Mouse (Mus musculus) lung, embryonic 14.5 days (tissue): ENCODE results near the gene Hba-x. TPM values are rescaled to one million over a fixed set of nuclear protein-coding genes. Genes with fewer than 3 reads are reported as not detected.

ENCODE experiments used
- ATAC-seq: fragments of 200-750 bp; cut with Nextera tagmentation; 2 replicates; pipeline ENCODE4 v1.8.0; 2017; ENCODE audit warnings: mild to moderate bottlenecking, moderate TSS enrichment, moderate library complexity; ENCODE audit not compliant: insufficient read depth
- DNase-seq: peaks from one replicate; pipeline ENCODE4 v3.0.0-alpha.2; 2015
- H3K27ac ChIP-seq: fragments of 300-500 bp; sonication (generic); 2 replicates; pipeline ENCODE4 v1.5.1; 2014; ENCODE audit warnings: low read depth, mild to moderate bottlenecking, moderate library complexity
- H3K27me3 ChIP-seq: fragments of 300-500 bp; sonication (generic); 2 replicates; pipeline ENCODE4 v1.6.1; 2014; ENCODE audit warnings: low read length, control low read depth; ENCODE audit not compliant: insufficient read depth
- H3K36me3 ChIP-seq: fragments of 300-500 bp; sonication (generic); 2 replicates; pipeline ENCODE4 v1.6.1; 2014; ENCODE audit warnings: control low read depth; ENCODE audit not compliant: insufficient read depth
- H3K4me1 ChIP-seq: fragments of 300-500 bp; sonication (generic); 2 replicates; pipeline ENCODE4 v1.6.1; 2014; ENCODE audit warnings: antibody characterized with exemption, control low read depth; ENCODE audit not compliant: insufficient read depth
- H3K4me2 ChIP-seq: fragments of 300-500 bp; sonication (generic); 2 replicates; pipeline ENCODE4 v1.6.1; 2014; ENCODE audit warnings: mild to moderate bottlenecking
- H3K4me3 ChIP-seq: fragments of 300-500 bp; sonication (generic); 2 replicates; pipeline ENCODE4 v1.5.1; 2014; ENCODE audit warnings: low read depth, low read length
- H3K9ac ChIP-seq: fragments of 300-500 bp; sonication (generic); 2 replicates; pipeline ENCODE4 v1.6.1; 2014
- H3K9me3 ChIP-seq: fragments of 300-500 bp; sonication (generic); 2 replicates; pipeline ENCODE4 v1.6.1; 2016; ENCODE audit warnings: low read depth, low read length, control low read depth
- CTCF ChIP-seq: IDR thresholded peaks from 2 replicates; pipeline ENCODE4 v1.5.1; 2016; ENCODE audit warnings: antibody characterized with exemption, low read depth
- WGBS: fragments of 180-500 bp; shearing (Covaris S2); extraction: QIAGEN DNeasy Blood & Tissue Kit; methylation state at CpG from one replicate; pipeline ENCODE4 v1.1.7; 2014; 5-methylcytosine and 5-hydroxymethylcytosine counted together
- polyA plus RNA-seq: library from polyadenylated mRNA; unstranded; fragments of >200 nt; fragmentation: Nextera tagmentation; extraction: Ambion mirVana; gene quantifications from 2 replicates; pipeline ENCODE4 v1.2.1, GENCODE M21; 2014

The Hba-x gene
- polyA plus RNA-seq, 1 experiment from 2014 or later, result 266 TPM

GRCm38 (mm10) chr11:32309446-32309845 lies 33.2 kb downstream of the Hba-x start:
- no peak for DNase-seq
- Histone ChIP-seq H3K9me3 (no peaks in the 10 kb centered on the region), H3K27ac (no peak overlapping the region), H3K27me3 (no peaks in the 10 kb centered on the region), H3K36me3 (no peaks in the 10 kb centered on the region), H3K4me3 (no peak overlapping the region), H3K9ac (no peak overlapping the region), H3K4me2 (no peak overlapping the region), H3K4me1 (no peaks in the 10 kb centered on the region; the same call in 1 of the 2 replicates)
- 60% methylated on average over 4 of the region's 4 CpGs for WGBS
- TF ChIP-seq CTCF, result no peak
- no peak for ATAC-seq

DNA sequence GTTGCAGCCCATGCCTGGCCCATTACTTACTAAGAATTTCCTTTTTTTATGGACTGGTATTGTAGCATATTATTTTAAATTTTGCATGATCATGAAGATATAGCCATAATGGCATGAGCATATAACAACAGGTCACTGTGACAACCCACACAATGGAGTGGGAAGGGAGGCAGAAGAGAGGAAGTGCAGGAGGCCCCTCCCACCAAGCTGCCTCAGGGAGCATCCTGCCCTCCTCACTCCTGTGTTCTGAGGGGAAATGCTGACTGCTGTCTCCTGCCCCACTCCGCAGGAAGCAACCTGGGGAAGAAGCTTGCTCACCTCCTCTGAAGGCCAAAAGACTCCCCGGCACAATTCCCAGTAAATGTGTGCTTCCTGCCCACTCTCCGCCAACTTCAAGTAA lies 33.7 kb downstream of the Hba-x start:
- no peaks in the 10 kb centered on the region; the same call in 1 of the 2 replicates for H3K4me1 ChIP-seq
- no peak overlapping the region for H3K4me2 ChIP-seq
- no peaks in the 10 kb centered on the region for H3K9me3 ChIP-seq
- no peak overlapping the region for H3K9ac ChIP-seq
- ATAC-seq, result no peak
- no peak overlapping the region for H3K4me3 ChIP-seq
- no peak for TF ChIP-seq CTCF
- WGBS, result 69% methylated on average over 3 of the region's 3 CpGs
- H3K36me3 ChIP-seq, result no peaks in the 10 kb centered on the region
- no peaks in the 10 kb centered on the region for H3K27me3 ChIP-seq
- H3K27ac ChIP-seq, result no peak overlapping the region
- DNase-seq, result no peak

- ATAC-seq, result no peak
- H3K4me2 ChIP-seq, result no peak overlapping the region
- no peak overlapping the region for H3K27ac ChIP-seq
- H3K36me3 ChIP-seq, result no peaks in the 10 kb centered on the region
- H3K9ac ChIP-seq, result no peak overlapping the region
- H3K9me3 ChIP-seq, result no peaks in the 10 kb centered on the region
- no peaks in the 10 kb centered on the region for H3K4me1 ChIP-seq
- DNase-seq, result no peak
- no peak for TF ChIP-seq CTCF
- 75% methylated on average over 3 of the region's 3 CpGs for WGBS
- H3K27me3 ChIP-seq, result no peaks in the 10 kb centered on the region
- no peak overlapping the region for H3K4me3 ChIP-seq
These were observed 39.8 kb downstream of the Hba-x start for GRCm38 (mm10) chr11:32316009-32316408.

DNA sequence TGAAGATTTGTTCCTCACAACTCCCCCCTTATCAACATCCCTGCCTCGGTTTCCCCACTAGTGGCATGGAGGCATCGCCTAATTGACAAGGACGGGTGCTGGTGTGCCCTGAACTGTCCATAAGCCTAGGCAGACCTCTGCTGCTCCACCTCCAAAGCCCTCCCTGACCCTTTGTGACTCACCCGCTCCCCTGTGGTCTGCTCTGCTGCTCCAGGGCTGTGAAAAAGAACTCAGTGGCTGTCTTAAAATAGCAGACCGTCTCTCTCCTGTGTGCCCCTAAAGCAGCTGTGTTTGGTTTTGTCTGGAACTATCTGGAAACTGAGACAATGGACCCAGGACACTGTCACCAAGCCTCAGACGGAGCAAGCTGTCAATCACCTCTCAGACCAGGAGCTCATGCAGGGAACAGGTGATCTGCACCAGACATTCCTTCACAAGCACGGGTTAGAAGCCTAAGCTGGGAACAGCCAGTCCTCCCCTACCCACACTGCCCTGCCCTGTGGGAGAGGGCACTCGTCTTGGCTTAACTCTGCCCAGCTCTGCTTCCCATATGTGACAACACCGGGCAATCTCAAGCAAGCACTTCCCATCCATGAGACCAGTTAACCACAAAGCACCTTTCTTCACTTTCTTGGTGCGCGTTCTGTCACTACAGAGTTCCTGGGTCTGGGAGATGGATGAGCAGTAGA lies 44.5 kb downstream of the Hba-x start:
- ATAC-seq (0 out of 2 replicates have a peak, but pooled peaks have one; percentile 2), DNase-seq (no peak)
- WGBS, result 60% methylated on average over 11 of the region's 11 CpGs
- TF ChIP-seq CTCF, result no peak
- no peak overlapping the region for H3K9ac ChIP-seq
- H3K9me3 ChIP-seq, result no peaks in the 10 kb centered on the region
- H3K4me1 ChIP-seq, result no peaks in the 10 kb centered on the region
- no peak overlapping the region for H3K27ac ChIP-seq
- H3K36me3 ChIP-seq, result no peaks in the 10 kb centered on the region
- no peak overlapping the region for H3K4me2 ChIP-seq
- H3K27me3 ChIP-seq, result no peaks in the 10 kb centered on the region
- H3K4me3 ChIP-seq, result no peak overlapping the region

DNA sequence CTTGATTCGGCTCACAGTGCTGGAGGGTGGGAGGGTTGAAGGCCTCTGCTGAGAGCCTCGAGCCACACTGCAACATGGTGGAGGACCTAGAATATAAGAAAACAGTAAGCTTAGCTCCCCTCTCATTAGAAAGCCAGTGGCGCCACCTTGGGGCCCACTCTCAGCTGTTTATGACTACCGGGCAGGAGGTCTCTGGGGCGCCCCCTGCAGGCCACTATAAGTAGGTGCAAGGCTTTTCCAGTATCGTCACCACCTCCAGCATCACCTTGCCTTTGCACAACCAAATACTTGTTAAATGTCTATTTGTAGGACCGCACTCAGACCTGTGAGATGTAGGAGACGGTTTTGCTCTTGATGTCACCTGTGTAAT lies 45.0 kb downstream of the Hba-x start:
- Histone ChIP-seq H3K27ac (no peak overlapping the region), H3K4me1 (no peaks in the 10 kb centered on the region), H3K36me3 (no peaks in the 10 kb centered on the region), H3K27me3 (no peaks in the 10 kb centered on the region), H3K9ac (no peak overlapping the region), H3K4me3 (no peak overlapping the region), H3K4me2 (no peak overlapping the region), H3K9me3 (no peaks in the 10 kb centered on the region)
- peak; percentile 80 for TF ChIP-seq CTCF
- WGBS, result 31% methylated on average over 8 of the region's 8 CpGs
- DNase-seq, result peak; percentile 80
- peak; percentile 31; the same call in 1 of the 2 replicates for ATAC-seq

DNA sequence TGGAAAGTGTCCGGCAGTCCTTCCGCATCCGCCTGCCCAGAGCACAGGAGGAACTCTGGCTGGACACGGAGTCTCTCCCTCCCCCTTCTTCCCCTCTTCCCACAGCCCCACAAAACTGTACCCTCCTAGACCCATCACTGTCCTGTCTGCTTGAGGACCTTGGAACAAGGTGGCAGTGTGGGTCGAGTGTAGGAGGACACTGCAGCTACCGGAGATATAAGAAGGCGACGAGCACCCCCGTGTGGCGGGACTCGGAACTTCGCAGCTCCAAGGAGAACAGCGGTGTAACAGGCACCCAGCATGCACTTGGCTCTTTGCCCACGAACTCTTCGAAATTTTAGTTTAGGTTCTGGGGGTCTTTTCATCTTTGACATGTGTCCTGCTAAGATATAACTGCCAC lies 48.4 kb downstream of the Hba-x start:
- DNase-seq (peak; percentile 96), ATAC-seq (peak; percentile 87)
- H3K9ac ChIP-seq, result no peak overlapping the region; the same call in 1 of the 2 replicates
- H3K4me1 ChIP-seq, result no peaks in the 10 kb centered on the region
- H3K27ac ChIP-seq, result no peak overlapping the region
- WGBS, result 10% methylated on average over 15 of the region's 15 CpGs
- H3K27me3 ChIP-seq, result no peaks in the 10 kb centered on the region
- H3K9me3 ChIP-seq, result no peaks in the 10 kb centered on the region
- H3K4me3 ChIP-seq, result no peak overlapping the region
- peak; percentile 94 for TF ChIP-seq CTCF
- H3K4me2 ChIP-seq, result peak overlapping the region; percentile 48
- H3K36me3 ChIP-seq, result no peaks in the 10 kb centered on the region

Other genes starting within 250 kb of the Hba-x start
- 0.04 TPM in 1 of 2 replicates, not detected in the other for gene Il9r, start 76.1 kb upstream of the Hba-x start, polyA plus RNA-seq
- 62.8 and 71.4 TPM in 2 replicates for gene Snrnp25, start 71.0 kb upstream of the Hba-x start, polyA plus RNA-seq
- gene Rhbdf1, start 54.1 kb upstream of the Hba-x start, polyA plus RNA-seq, result 52.8 and 63.9 TPM in 2 replicates
- 39.6 and 42.2 TPM in 2 replicates for gene Mpg, start 49.9 kb upstream of the Hba-x start, polyA plus RNA-seq
- gene Nprl3, start 8.7 kb upstream of the Hba-x start, polyA plus RNA-seq, result 44.0 and 46.3 TPM in 2 replicates
- 4,575 and 4,689 TPM in 2 replicates for gene Hba-a1, start 7.1 kb downstream of the Hba-x start, polyA plus RNA-seq
- gene Hbq1b, start 10.6 kb downstream of the Hba-x start, polyA plus RNA-seq, result 1.8 and 2.1 TPM in 2 replicates
- 11,972 and 11,979 TPM in 2 replicates for gene Hba-a2, start 20.1 kb downstream of the Hba-x start, polyA plus RNA-seq
- gene Hbq1a, start 23.7 kb downstream of the Hba-x start, polyA plus RNA-seq, result 0.45 and 0.83 TPM in 2 replicates
- gene Sh3pxd2b, start 71.4 kb downstream of the Hba-x start, polyA plus RNA-seq, result 31.2 and 31.7 TPM in 2 replicates
- gene Ubtd2, start 179.0 kb downstream of the Hba-x start, polyA plus RNA-seq, result 57.3 and 65.4 TPM in 2 replicates